Mouse (Mus musculus) retina, adult 2 months (tissue): ENCODE results near the gene Cops3.

Source experiments
- DNase-seq: peaks from one replicate; pipeline ENCODE4 v3.0.0-alpha.2; 2012; ENCODE audit warnings: low read depth, low spot score

Cops3 gene

DNA sequence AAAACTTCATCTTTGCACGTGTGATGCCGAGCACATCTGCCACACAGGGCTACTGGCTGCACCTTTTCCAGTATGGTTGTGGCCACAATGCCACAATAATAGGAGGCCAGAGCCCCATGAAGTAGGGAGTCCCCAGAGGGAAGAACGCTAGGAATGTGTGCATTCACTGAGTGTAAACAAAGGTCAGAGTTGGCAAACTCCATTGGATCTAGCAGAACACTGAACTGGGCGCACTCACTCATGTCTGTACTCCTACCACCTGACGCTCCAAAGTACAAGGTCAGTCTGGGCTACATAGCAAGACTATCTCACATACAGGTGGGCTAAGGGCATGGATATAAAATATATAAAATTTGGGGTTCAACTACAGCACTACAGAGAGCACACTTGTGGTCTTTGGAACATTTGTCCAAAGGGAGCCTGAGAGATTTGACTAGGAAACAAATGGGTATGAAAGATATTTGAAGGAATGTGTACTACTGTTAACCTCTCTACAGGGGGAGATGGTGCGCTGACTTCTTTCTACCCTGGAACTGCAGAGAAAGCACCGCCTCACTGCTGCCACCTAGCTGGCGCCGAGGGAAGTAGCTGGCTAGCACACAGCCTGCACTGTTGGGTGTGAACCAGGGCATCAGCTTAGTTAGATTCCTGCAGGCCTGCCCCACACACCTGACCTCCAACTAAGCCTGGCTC, 61.3 kb downstream of the Cops3 start:
- no peak for DNase-seq

DNA sequence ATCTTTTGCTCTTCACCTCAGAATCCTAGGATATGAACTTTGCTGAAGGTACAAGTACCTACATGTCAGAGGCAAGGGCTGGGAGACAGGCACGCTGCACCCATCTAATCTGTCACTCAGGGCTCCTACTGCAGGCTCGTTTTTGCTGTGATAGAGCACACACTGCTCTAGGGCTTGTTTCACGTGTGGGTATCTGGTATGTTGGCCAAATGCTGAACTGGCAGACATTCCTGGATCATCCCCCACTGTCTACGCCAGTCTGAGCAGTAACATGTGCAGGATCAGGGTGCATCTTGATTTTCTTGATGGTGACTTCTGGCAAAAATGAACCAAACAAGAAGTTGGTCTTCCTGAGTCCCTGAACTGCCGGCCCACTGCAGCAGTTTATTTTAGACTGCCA, 62.4 kb downstream of the Cops3 start:
- no peak for DNase-seq

DNA sequence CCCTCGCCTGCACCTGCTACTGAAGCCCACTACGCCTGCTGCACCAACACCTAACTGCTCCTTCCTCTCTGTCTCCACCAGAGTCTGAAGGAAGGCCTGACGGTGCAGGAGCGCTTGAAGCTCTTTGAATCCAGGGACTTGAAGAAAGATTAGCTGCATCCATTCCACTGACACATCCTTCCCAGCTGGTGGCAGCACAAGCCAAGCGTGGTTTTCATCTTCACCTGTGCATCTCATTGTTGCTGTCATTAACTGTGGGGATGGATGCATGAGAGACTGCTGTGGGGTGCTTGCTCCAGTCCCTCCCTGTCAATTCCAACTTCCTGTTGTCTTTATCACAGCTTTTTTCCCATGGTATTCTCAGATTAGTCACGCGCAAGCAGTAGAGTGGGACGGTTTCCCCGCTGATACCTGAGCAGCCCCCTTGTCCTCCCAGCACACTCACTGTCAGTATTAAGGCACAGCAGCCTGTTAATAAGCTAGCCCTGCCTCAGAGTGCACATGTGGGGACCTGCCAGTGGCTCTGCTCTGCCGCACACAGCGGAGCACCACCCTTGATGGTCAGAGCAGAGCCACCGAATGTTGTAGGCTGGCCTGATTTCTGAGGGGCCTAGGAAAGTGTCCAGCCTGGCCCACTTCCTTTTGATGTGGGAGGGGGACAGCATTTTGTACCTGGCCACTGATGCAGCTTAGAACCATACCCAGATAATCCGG, 64.0 kb downstream of the Cops3 start:
- DNase-seq, result no peak

- DNase-seq, result no peak
Measured at GRCm38 (mm10) chr11:59774522-59774921, 65.1 kb downstream of the Cops3 start.

GRCm38 (mm10) chr11:59772902-59773301, 66.7 kb downstream of the Cops3 start:
- no peak for DNase-seq

- no peak for DNase-seq
Measured at GRCm38 (mm10) chr11:59772291-59772690, 67.3 kb downstream of the Cops3 start.

- no peak for DNase-seq
Measured at GRCm38 (mm10) chr11:59770753-59771152, 68.9 kb downstream of the Cops3 start.

DNA sequence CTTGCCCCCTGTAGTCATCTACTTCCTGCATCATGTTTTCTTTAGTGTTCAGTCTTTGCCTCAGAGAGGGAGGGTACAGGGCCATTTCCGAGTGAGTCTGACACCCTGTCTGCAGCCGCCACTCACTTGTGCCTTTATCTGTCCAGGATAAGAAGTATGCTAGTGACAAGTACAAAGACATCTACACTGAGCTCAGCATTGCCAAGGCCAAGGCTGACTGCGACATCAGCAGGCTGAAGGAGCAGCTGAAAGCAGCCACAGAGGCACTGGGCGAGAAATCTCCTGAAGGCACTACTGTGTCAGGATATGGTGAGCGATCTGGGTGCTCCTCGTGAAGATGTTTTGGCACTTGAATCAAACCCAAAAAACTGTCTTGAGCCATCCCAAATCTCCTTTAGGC, 69.9 kb downstream of the Cops3 start:
- DNase-seq, result no peak

DNA sequence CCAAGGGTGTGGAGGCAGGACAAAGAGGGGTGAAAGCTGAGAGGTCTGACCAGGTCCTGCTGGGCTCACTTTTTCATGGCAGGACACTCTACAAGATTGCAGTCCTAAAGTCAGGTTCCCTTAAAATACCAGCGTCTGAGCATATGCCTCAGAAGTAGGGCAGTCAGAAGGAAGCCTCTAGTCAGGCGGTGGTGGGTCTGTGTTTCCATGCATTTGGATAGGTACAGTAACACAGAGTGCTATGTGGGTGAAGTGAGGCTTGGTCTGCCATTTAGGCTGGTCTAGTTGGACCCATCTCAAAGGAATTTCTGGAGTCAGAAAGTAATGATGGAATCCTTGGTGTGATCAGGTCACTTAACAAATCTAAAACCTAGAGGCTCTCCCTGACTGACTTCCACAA, 70.3 kb downstream of the Cops3 start:
- DNase-seq, result no peak
